Mouse (Mus musculus) forebrain, embryonic 13.5 days (tissue): ENCODE measurements around the gene Unc45a. TPM values are rescaled to one million over a fixed set of nuclear protein-coding genes. Genes with fewer than 3 reads are reported as not detected.
A peak's percentile ranks its signal among the peaks of the same experiment; 100 is the strongest.

Experiments used
- ATAC-seq: fragments of 200-750 bp; cut with Nextera tagmentation; 2 replicates; pipeline ENCODE4 v1.8.0; 2017
- H3K27ac ChIP-seq: fragments of 300-500 bp; sonication (generic); 2 replicates; pipeline ENCODE4 v1.5.1; 2015; ENCODE audit warnings: inconsistent platforms, mild to moderate bottlenecking, moderate library complexity
- H3K27me3 ChIP-seq: fragments of 300-500 bp; sonication (generic); 2 replicates; pipeline ENCODE4 v1.6.1; 2015; ENCODE audit warnings: mild to moderate bottlenecking, inconsistent platforms
- H3K36me3 ChIP-seq: fragments of 300-500 bp; sonication (generic); 2 replicates; pipeline ENCODE4 v1.6.1; 2015; ENCODE audit warnings: mild to moderate bottlenecking, inconsistent platforms; ENCODE audit not compliant: poor library complexity, severe bottlenecking
- H3K4me1 ChIP-seq: fragments of 300-500 bp; sonication (generic); 2 replicates; pipeline ENCODE4 v1.6.1; 2015; ENCODE audit warnings: inconsistent platforms
- H3K4me2 ChIP-seq: fragments of 300-500 bp; sonication (generic); 2 replicates; pipeline ENCODE4 v1.6.1; 2015; ENCODE audit warnings: inconsistent platforms, mild to moderate bottlenecking, moderate library complexity
- H3K4me3 ChIP-seq: fragments of 300-500 bp; sonication (generic); 2 replicates; pipeline ENCODE4 v1.5.1; 2015; ENCODE audit warnings: mild to moderate bottlenecking, inconsistent platforms
- H3K9ac ChIP-seq: fragments of 300-500 bp; sonication (generic); 2 replicates; pipeline ENCODE4 v1.6.1; 2015; ENCODE audit warnings: mild to moderate bottlenecking, inconsistent platforms
- H3K9me3 ChIP-seq: fragments of 300-500 bp; sonication (generic); replicated peaks from 2 replicates; pipeline ENCODE4 v1.6.1; 2016; ENCODE audit warnings: inconsistent platforms
- WGBS: fragments of 180-500 bp; shearing (Covaris S2); methylation state at CpG from one replicate; pipeline ENCODE4 v1.1.7; 2015; 5-methylcytosine and 5-hydroxymethylcytosine counted together
- polyA plus RNA-seq: library from polyadenylated mRNA; unstranded; fragments of >200 nt; fragmentation: Nextera tagmentation; extraction: Ambion mirVana; gene quantifications from 2 replicates; pipeline ENCODE4 v1.2.1, GENCODE M21; 2015

Unc45a gene
- polyA plus RNA-seq, 1 experiment from 2014 or later = 40.8 TPM

DNA sequence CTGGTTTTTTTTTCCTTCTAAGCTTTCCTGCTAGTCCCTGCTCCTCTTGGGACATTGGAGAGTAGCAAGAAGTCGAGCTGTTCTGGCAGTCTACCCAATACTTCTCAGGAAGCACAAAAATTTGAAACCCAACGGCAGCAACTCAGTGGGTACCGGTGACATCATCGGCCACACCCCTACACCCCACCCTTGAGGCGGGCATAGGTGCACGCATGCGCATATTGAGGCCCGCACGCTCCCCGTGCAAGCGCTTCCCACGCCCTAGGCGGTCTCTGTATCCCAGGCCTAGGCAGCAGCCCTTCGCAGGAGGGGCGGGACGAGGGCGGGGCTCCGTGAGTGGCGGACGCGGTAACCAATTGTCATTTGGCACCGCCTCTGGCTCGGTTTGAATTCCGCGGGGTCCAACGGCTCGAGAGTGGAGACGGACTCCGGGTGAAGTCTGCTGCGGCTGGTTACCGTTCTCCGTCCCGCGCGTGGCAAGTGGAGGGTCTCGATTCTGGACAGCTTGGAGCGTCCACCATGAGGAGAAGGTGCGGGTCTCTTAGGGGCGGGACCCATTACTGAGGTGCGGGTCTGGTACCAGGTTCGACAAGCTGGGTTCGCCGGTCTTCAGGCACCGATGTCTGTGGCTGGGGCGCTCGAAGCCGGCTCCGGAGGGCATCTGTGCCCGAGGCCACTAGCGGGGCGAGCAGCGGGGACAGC is 46.6 kb downstream of the Unc45a start, which contains the start of gene Prc1:
TSS of gene Prc1 (plus strand) at position 389 of the 702 bp plus-strand sequence.
- no peaks in the 10 kb centered on the region for H3K9me3 ChIP-seq
- WGBS = under 1% methylated on average over 52 of the region's 52 CpGs
- ATAC-seq = peak; percentile 99
- no peaks in the 10 kb centered on the region for H3K27me3 ChIP-seq
- H3K4me2 ChIP-seq = peak within 1 kb of the TSS; percentile 86
- H3K4me1 ChIP-seq = peaks cover 28% of the 10 kb centered on the region
- peak within 1 kb of the TSS; percentile 66 for H3K27ac ChIP-seq
- peak within 1 kb of the TSS; percentile 86 for H3K9ac ChIP-seq
- peaks cover 18% of the 10 kb centered on the region for H3K36me3 ChIP-seq
- H3K4me3 ChIP-seq = peak within 1 kb of the TSS; percentile 86

GRCm38 (mm10) chr7:80287736-80288135 is 53.1 kb downstream of the Unc45a start:
- no peak for ATAC-seq
- WGBS = 88% methylated on average over 10 of the region's 10 CpGs

DNA sequence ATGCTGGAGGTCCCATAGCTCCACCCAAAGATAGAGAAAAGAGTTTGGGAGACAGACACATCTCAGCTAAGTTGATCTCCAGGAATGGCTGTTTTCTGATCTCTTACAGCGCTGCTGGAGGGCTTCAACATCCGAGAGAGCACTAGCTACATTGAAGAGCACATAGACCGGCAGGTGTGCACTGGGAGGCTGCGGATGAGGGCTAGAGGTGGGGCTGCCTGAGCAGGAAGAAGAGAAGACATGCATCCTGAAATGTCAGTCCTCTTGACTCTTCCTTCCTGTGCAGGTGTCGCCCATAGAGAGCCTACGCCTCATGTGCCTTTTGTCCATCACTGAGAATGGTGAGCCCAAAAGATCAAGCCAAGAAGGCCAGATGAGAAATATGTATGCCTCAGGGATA is 55.1 kb downstream of the Unc45a start:
- H3K9me3 ChIP-seq = no peaks in the 10 kb centered on the region
- no peak overlapping the region for H3K27ac ChIP-seq
- no peak for ATAC-seq
- no peak overlapping the region for H3K9ac ChIP-seq
- H3K27me3 ChIP-seq = no peaks in the 10 kb centered on the region
- no peak overlapping the region for H3K4me3 ChIP-seq
- peaks cover 90% of the 10 kb centered on the region for H3K36me3 ChIP-seq
- no peaks in the 10 kb centered on the region for H3K4me1 ChIP-seq
- no peak overlapping the region for H3K4me2 ChIP-seq
- WGBS = 95% methylated on average over 6 of the region's 6 CpGs

More at GRCm38 (mm10) chr7:80287736-80288135, 53.1 kb downstream of the Unc45a start:
- Histone ChIP-seq H3K36me3 (peaks cover 81% of the 10 kb centered on the region), H3K27me3 (no peaks in the 10 kb centered on the region), H3K9ac (no peak overlapping the region), H3K27ac (no peak overlapping the region), H3K4me2 (no peak overlapping the region), H3K9me3 (no peaks in the 10 kb centered on the region), H3K4me1 (no peaks in the 10 kb centered on the region), H3K4me3 (no peak overlapping the region)

- 89% methylated on average over 5 of the region's 5 CpGs for WGBS
- H3K9me3 ChIP-seq = no peaks in the 10 kb centered on the region
- peaks cover 91% of the 10 kb centered on the region for H3K36me3 ChIP-seq
- no peak overlapping the region for H3K4me3 ChIP-seq
- H3K27me3 ChIP-seq = no peaks in the 10 kb centered on the region
- H3K4me2 ChIP-seq = no peak overlapping the region
- no peak overlapping the region for H3K9ac ChIP-seq
- H3K4me1 ChIP-seq = no peaks in the 10 kb centered on the region
- H3K27ac ChIP-seq = no peak overlapping the region
- ATAC-seq = no peak
Measured at GRCm38 (mm10) chr7:80284391-80284790, 56.4 kb downstream of the Unc45a start.

DNA sequence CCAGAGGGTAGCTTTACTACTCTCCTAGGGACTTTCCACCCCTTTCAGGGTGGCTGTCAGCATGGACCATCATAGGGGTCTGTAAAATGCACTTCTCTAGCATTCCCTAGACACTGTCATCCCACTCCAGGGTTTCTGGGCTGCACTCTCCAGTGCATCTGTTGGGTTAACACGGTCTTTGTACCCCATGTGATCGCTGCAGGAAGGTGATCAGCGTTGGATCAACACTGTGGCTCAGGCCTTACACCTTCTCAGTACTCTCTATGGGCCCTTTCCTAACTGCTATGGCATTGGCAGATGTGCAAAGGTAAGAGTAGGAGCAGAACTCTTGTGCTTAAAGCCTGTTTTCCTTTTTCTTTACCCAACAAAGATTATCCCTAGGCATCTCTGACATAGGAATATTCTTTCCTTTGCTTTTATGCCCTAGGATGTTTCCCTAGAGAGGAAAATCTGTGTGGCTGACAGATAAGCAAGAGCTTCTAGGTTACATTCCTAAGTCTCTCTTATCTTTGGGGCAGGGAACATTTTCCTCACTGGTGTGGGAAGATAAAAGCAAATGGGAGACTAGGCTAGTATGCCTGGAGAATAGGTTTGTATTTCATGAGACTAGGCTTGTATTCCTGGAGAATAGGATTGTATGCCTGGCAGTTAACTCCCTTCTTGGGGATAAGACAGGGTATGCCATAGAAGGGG is 57.4 kb downstream of the Unc45a start:
- no peaks in the 10 kb centered on the region for H3K9me3 ChIP-seq
- H3K27me3 ChIP-seq = no peaks in the 10 kb centered on the region
- ATAC-seq = no peak
- H3K4me1 ChIP-seq = no peaks in the 10 kb centered on the region
- H3K4me2 ChIP-seq = no peak overlapping the region
- no peak overlapping the region for H3K4me3 ChIP-seq
- H3K36me3 ChIP-seq = peaks cover 94% of the 10 kb centered on the region
- no peak overlapping the region for H3K27ac ChIP-seq
- WGBS = 87% methylated on average over 3 of the region's 3 CpGs
- no peak overlapping the region for H3K9ac ChIP-seq

GRCm38 (mm10) chr7:80281646-80282045 is 59.2 kb downstream of the Unc45a start:
- no peak overlapping the region for H3K4me2 ChIP-seq
- no peaks in the 10 kb centered on the region for H3K4me1 ChIP-seq
- H3K9me3 ChIP-seq = no peaks in the 10 kb centered on the region
- H3K36me3 ChIP-seq = peaks cover 94% of the 10 kb centered on the region
- no peak overlapping the region for H3K27ac ChIP-seq
- ATAC-seq = no peak
- H3K4me3 ChIP-seq = no peak overlapping the region
- H3K27me3 ChIP-seq = no peaks in the 10 kb centered on the region
- WGBS = 88% methylated on average over 3 of the region's 3 CpGs
- H3K9ac ChIP-seq = no peak overlapping the region

- no peak overlapping the region for H3K4me3 ChIP-seq
- no peak overlapping the region for H3K4me2 ChIP-seq
- H3K27ac ChIP-seq = no peak overlapping the region
- no peak overlapping the region for H3K9ac ChIP-seq
- no peaks in the 10 kb centered on the region for H3K27me3 ChIP-seq
- H3K36me3 ChIP-seq = peaks cover 94% of the 10 kb centered on the region
- no peaks in the 10 kb centered on the region for H3K4me1 ChIP-seq
- no peaks in the 10 kb centered on the region for H3K9me3 ChIP-seq
- ATAC-seq = no peak
- 80% methylated on average over 2 of the region's 2 CpGs for WGBS
Measured at GRCm38 (mm10) chr7:80280998-80281397, 59.8 kb downstream of the Unc45a start.

DNA sequence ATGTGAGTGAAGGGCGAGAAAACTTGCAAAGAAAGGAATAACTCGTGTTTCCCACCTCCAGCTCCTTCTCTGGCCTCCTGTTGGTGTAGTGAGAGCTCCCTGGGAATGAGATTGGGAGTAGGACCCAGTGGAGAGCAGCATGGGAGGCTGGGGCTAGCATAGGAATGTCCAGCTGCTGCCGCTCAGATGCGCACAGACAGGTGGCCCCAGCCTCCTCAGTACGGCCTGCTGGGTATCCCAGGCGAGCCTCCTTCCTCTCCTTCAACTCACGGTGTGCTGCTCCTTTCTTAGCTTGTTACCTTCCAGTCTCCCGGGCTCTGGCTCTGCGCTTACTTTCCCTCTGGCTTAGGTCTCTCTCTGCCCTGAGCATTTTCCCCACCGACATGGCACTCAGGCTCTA is 60.8 kb downstream of the Unc45a start:
- no peak for ATAC-seq
- Histone ChIP-seq H3K36me3 (peaks cover 92% of the 10 kb centered on the region), H3K4me3 (no peak overlapping the region), H3K9ac (no peak overlapping the region), H3K27ac (no peak overlapping the region), H3K9me3 (peaks cover 4% of the 10 kb centered on the region; the same call in 1 of the 2 replicates), H3K4me1 (no peaks in the 10 kb centered on the region), H3K27me3 (no peaks in the 10 kb centered on the region), H3K4me2 (no peak overlapping the region)
- 85% methylated on average over 10 of the region's 10 CpGs for WGBS

- H3K4me3 ChIP-seq = no peak overlapping the region
- WGBS = 97% methylated on average over 4 of the region's 4 CpGs
- H3K4me2 ChIP-seq = no peak overlapping the region
- H3K27ac ChIP-seq = no peak overlapping the region
- H3K9ac ChIP-seq = no peak overlapping the region
- peaks cover 86% of the 10 kb centered on the region for H3K36me3 ChIP-seq
- 0 out of 2 replicates have a peak, but pooled peaks cover 2% of the 10 kb centered on the region for H3K4me1 ChIP-seq
- no peak for ATAC-seq
- H3K27me3 ChIP-seq = no peaks in the 10 kb centered on the region
- H3K9me3 ChIP-seq = peaks cover 16% of the 10 kb centered on the region
Measured at GRCm38 (mm10) chr7:80276374-80276773, 64.4 kb downstream of the Unc45a start.

Other genes with a start within 250 kb of the Unc45a start
- gene Idh2, start 225.6 kb downstream of the Unc45a start, polyA plus RNA-seq = 351 and 386 TPM in 2 replicates
- 20.7 and 22.3 TPM in 2 replicates for gene Sema4b, start 154.2 kb downstream of the Unc45a start, polyA plus RNA-seq
- gene Cib1, start 108.2 kb downstream of the Unc45a start, polyA plus RNA-seq = 34.4 and 37.8 TPM in 2 replicates
- 3.3 and 3.8 TPM in 2 replicates for gene Gdpgp1, start 108.1 kb downstream of the Unc45a start, polyA plus RNA-seq
- gene Ttll13, start 94.6 kb downstream of the Unc45a start, polyA plus RNA-seq = 0.97 and 1.8 TPM in 2 replicates
- 56.3 and 57.7 TPM in 2 replicates for gene Ngrn, start 79.8 kb downstream of the Unc45a start, polyA plus RNA-seq
- 14.1 and 17.2 TPM in 2 replicates for gene Vps33b, start 71.4 kb downstream of the Unc45a start, polyA plus RNA-seq
- 166 and 178 TPM in 2 replicates for gene Prc1, start 46.6 kb downstream of the Unc45a start, polyA plus RNA-seq
- gene Rccd1, start 16.6 kb downstream of the Unc45a start, polyA plus RNA-seq = 16.2 and 18.7 TPM in 2 replicates
- gene Hddc3, start 2.1 kb upstream of the Unc45a start, polyA plus RNA-seq = 22.3 and 23.9 TPM in 2 replicates
- 15.5 and 16.8 TPM in 2 replicates for gene Man2a2, start 30.4 kb upstream of the Unc45a start, polyA plus RNA-seq
- gene Fes, start 46.9 kb upstream of the Unc45a start, polyA plus RNA-seq = 4.0 and 4.1 TPM in 2 replicates
- 3.0 and 3.4 TPM in 2 replicates for gene Furin, start 64.4 kb upstream of the Unc45a start, polyA plus RNA-seq
- gene Blm, start 194.1 kb upstream of the Unc45a start, polyA plus RNA-seq = 23.7 and 26.6 TPM in 2 replicates